Mouse (Mus musculus): ENCODE data around the gene Ablim1. TPM values are rescaled to one million over a fixed set of nuclear protein-coding genes. Genes with fewer than 3 reads are reported as not detected.
A peak's percentile ranks its signal among the peaks of the same experiment; 100 is the strongest.

Gene Ablim1
- polyA plus RNA-seq, 2 experiments, result 3.0 to 4.7 TPM

GRCm38 (mm10) chr19:57167721-57168120, 147.0 kb downstream of the Ablim1 start:
- no peak for TF ChIP-seq EP300 (IDR thresholded peaks at IDR 0.05; ENCODE audit: low read depth)
- TF ChIP-seq CTCF (IDR thresholded peaks at IDR 0.05; ENCODE audit: low read depth), result no peak
- DNase-seq (ENCODE audit: low read depth in 3 of 3, low spot score in 3 of 3) (no peak), ATAC-seq (ENCODE audit: insufficient read depth) (no peak)
- no peaks in the 10 kb centered on the region for H3K27me3 ChIP-seq (ENCODE audit: control insufficient read depth, insufficient read depth, low read length)
- H3K9me3 ChIP-seq (ENCODE audit: control insufficient read depth, low read length), result no peaks in the 10 kb centered on the region
- no peaks in the 10 kb centered on the region for H3K36me3 ChIP-seq (replicated peaks; ENCODE audit: control insufficient read depth, insufficient read depth, low read depth)
- H3K27ac ChIP-seq, result no peak overlapping the region
- H3K9ac ChIP-seq (replicated peaks), result no peak overlapping the region
- H3K4me2 ChIP-seq (ENCODE audit: low read depth), result no peak overlapping the region
- H3K4me3 ChIP-seq (ENCODE audit: insufficient read depth in 1 of 2, low read depth in 2 of 2, low read length in 2 of 2), result no peak overlapping the region
- 65% methylated on average over 5 of the region's 5 CpGs for WGBS (ENCODE audit: insufficient replicate concordance)
- peaks cover 0 to 5% of the 10 kb centered on the region in 2 experiments; a peak in 1 of 4 replicates for H3K4me1 ChIP-seq (replicated peaks; ENCODE audit: control insufficient read depth in 2 of 2, insufficient read depth in 2 of 2, low read length in 1 of 2)

- WGBS (ENCODE audit: insufficient replicate concordance), result 57% methylated on average over 2 of the region's 2 CpGs
- Histone ChIP-seq H3K36me3 (replicated peaks; ENCODE audit: control insufficient read depth, insufficient read depth, low read depth) (no peaks in the 10 kb centered on the region), H3K9ac (replicated peaks) (no peak overlapping the region), H3K27ac (no peak overlapping the region), H3K4me2 (ENCODE audit: low read depth) (no peak overlapping the region), H3K4me3 (ENCODE audit: insufficient read depth in 1 of 2, low read depth in 2 of 2, low read length in 2 of 2) (no peak overlapping the region), H3K27me3 (ENCODE audit: control insufficient read depth, insufficient read depth, low read length) (no peaks in the 10 kb centered on the region), H3K9me3 (ENCODE audit: control insufficient read depth, low read length) (no peaks in the 10 kb centered on the region), H3K4me1 (replicated peaks; ENCODE audit: control insufficient read depth in 2 of 2, insufficient read depth in 2 of 2, low read length in 1 of 2) (no peaks in the 10 kb centered on the region)
- ATAC-seq (ENCODE audit: insufficient read depth) (no peak), DNase-seq (ENCODE audit: low read depth in 3 of 3, low spot score in 3 of 3) (no peak)
- no peak for TF ChIP-seq EP300 (IDR thresholded peaks at IDR 0.05; ENCODE audit: low read depth)
- no peak for TF ChIP-seq CTCF (IDR thresholded peaks at IDR 0.05; ENCODE audit: low read depth)
Measured at GRCm38 (mm10) chr19:57164882-57165281, 149.8 kb downstream of the Ablim1 start.

DNA sequence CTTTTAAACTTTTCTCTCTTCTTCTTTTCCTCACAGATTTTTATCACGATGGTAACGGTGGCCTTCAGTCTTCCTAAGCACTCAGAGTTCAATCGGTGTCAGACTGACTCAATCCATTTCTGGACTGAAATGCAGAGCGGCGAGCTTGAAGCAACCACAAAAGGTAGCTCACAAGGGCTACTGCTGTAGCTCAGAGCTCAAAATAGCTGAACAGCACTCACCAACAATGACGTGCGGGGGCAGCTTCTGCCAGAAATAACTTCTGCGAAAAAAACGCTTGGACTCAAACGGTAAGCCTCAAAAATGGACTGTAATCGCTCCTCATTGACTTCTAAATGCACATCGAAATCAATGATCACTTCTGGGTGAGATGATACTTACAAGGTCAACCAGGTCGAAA, 151.4 kb downstream of the Ablim1 start:
- 47% methylated on average over 13 of the region's 13 CpGs for WGBS (ENCODE audit: insufficient replicate concordance)
- TF ChIP-seq CTCF (IDR thresholded peaks at IDR 0.05; ENCODE audit: low read depth) (no peak), EP300 (IDR thresholded peaks at IDR 0.05; ENCODE audit: low read depth) (no peak)
- no peaks in the 10 kb centered on the region for H3K9me3 ChIP-seq (ENCODE audit: control insufficient read depth, low read length)
- H3K4me3 ChIP-seq (ENCODE audit: insufficient read depth in 1 of 2, low read depth in 2 of 2, low read length in 2 of 2), result no peak overlapping the region
- H3K4me2 ChIP-seq (ENCODE audit: low read depth), result no peak overlapping the region
- H3K27me3 ChIP-seq (ENCODE audit: control insufficient read depth, insufficient read depth, low read length), result no peaks in the 10 kb centered on the region
- ATAC-seq (ENCODE audit: insufficient read depth) (no peak), DNase-seq (ENCODE audit: low read depth in 3 of 3, low spot score in 3 of 3) (no peak)
- H3K4me1 ChIP-seq (replicated peaks; ENCODE audit: control insufficient read depth in 2 of 2, insufficient read depth in 2 of 2, low read length in 1 of 2), result no peaks in the 10 kb centered on the region
- no peak overlapping the region for H3K27ac ChIP-seq
- no peak overlapping the region for H3K9ac ChIP-seq (replicated peaks)
- H3K36me3 ChIP-seq (replicated peaks; ENCODE audit: control insufficient read depth, insufficient read depth, low read depth), result no peaks in the 10 kb centered on the region

DNA sequence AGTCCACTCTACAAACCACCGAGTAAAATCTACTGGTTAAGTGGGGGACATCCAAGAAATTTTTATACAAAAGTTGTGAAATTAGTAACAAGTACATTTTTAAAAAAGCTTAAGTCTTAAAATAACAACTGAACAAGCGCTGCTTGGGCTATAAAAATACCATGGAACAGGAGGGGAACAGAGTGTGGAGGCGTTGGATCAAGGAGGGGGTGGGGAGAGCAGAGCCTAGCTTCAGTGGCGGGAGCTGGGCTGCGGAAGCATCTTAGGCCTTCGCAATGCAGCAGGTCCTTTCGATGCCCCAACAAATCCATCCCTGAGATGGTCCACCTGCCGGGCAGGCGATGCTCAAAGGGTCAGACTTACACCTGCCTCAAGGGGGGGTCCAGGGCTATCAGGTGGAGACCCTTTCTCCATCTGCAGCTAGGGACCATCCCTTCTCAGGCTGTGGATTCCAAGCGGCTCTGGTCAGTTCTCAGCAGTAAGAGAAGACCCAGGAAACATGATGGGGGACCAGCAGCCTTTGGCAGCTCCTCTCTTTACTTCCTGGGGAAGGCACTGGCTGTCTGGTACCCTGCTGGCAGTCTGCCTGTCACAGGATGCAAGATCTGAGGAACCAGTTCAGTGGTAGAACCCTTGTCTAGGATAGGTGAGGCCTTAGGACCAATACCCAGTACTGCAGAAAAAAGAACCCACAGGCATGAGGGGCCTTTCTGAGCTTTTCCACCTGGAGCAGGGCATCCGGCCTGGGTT, 152.6 kb downstream of the Ablim1 start:
- no peaks in the 10 kb centered on the region for H3K36me3 ChIP-seq (replicated peaks; ENCODE audit: control insufficient read depth, insufficient read depth, low read depth)
- no peak for DNase-seq (ENCODE audit: low read depth in 3 of 3, low spot score in 3 of 3)
- no peak for TF ChIP-seq CTCF (IDR thresholded peaks at IDR 0.05; ENCODE audit: low read depth)
- no peak for TF ChIP-seq EP300 (IDR thresholded peaks at IDR 0.05; ENCODE audit: low read depth)
- no peaks in the 10 kb centered on the region for H3K4me1 ChIP-seq (replicated peaks; ENCODE audit: control insufficient read depth in 2 of 2, insufficient read depth in 2 of 2, low read length in 1 of 2)
- no peak overlapping the region for H3K4me2 ChIP-seq (ENCODE audit: low read depth)
- H3K27ac ChIP-seq, result no peak overlapping the region
- no peak for ATAC-seq (ENCODE audit: insufficient read depth)
- H3K9me3 ChIP-seq (ENCODE audit: control insufficient read depth, low read length), result no peaks in the 10 kb centered on the region
- H3K27me3 ChIP-seq (ENCODE audit: control insufficient read depth, insufficient read depth, low read length), result no peaks in the 10 kb centered on the region
- 65% methylated on average over 11 of the region's 11 CpGs for WGBS (ENCODE audit: insufficient replicate concordance)
- no peak overlapping the region for H3K4me3 ChIP-seq (ENCODE audit: insufficient read depth in 1 of 2, low read depth in 2 of 2, low read length in 2 of 2)
- no peak overlapping the region for H3K9ac ChIP-seq (replicated peaks)

DNA sequence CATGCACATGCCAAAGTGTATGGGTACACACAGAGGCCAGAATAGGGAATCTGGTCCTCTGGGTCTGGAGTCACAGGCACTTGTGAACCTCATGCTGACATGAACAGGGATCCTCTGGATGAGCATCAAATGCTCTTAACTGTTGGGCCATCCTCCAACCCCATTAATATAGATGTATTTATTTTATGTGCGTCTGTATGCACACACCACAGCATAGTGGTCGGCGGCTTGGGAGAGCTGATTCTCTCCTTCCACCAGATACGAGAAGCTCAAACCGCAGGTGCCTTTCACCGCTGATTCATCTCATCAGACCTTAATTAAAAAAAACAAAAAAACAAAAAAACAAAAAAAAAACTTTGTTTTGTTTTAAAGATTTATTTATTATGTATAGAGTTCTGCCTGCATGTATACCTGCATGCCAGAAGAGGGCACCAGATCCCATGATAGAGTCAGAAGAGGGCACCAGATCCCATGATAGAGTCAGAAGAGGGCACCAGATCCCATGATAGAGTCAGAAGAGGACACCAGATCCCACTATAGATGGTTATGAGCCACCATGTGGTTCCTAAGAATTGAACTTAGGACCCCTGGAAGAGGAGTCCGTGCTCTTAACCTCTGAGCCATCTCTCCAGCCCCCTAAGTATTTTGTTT, 153.6 kb downstream of the Ablim1 start:
- Histone ChIP-seq H3K4me3 (ENCODE audit: insufficient read depth in 1 of 2, low read depth in 2 of 2, low read length in 2 of 2) (no peak overlapping the region), H3K36me3 (replicated peaks; ENCODE audit: control insufficient read depth, insufficient read depth, low read depth) (no peaks in the 10 kb centered on the region), H3K9me3 (ENCODE audit: control insufficient read depth, low read length) (no peaks in the 10 kb centered on the region), H3K4me2 (ENCODE audit: low read depth) (no peak overlapping the region), H3K27me3 (ENCODE audit: control insufficient read depth, insufficient read depth, low read length) (no peaks in the 10 kb centered on the region), H3K9ac (replicated peaks) (no peak overlapping the region), H3K4me1 (replicated peaks; ENCODE audit: control insufficient read depth in 2 of 2, insufficient read depth in 2 of 2, low read length in 1 of 2) (no peaks in the 10 kb centered on the region), H3K27ac (no peak overlapping the region)
- DNase-seq (ENCODE audit: low read depth in 3 of 3, low spot score in 3 of 3) (no peak), ATAC-seq (ENCODE audit: insufficient read depth) (no peak)
- no peak for TF ChIP-seq EP300 (IDR thresholded peaks at IDR 0.05; ENCODE audit: low read depth)
- peak; percentile 61 for TF ChIP-seq CTCF (IDR thresholded peaks at IDR 0.05; ENCODE audit: low read depth)
- 54% methylated on average over 7 of the region's 7 CpGs for WGBS (ENCODE audit: insufficient replicate concordance)
